Mouse (Mus musculus) adrenal gland, postnatal 14 days (tissue): Measurements from ENCODE around the gene Aes. TPM values are rescaled to one million over a fixed set of nuclear protein-coding genes. Genes with fewer than 3 reads are reported as not detected.

Experiments
- DNase-seq: peaks from one replicate; pipeline ENCODE4 v3.0.0; 2021; ENCODE audit warnings: mixed read lengths
- total RNA-seq: library from RNA; stranded (reverse); gene quantifications from 2 replicates; pipeline ENCODE4 v1.2.3, GENCODE M21; 2021

Aes gene
- total RNA-seq, 1 experiment from 2014 or later = 698 TPM

GRCm38 (mm10) chr10:81568381-81569191, 9.3 kb downstream of the Aes start:
- peak; percentile 87 for DNase-seq

GRCm38 (mm10) chr10:81569507-81570237, 10.4 kb downstream of the Aes start:
- no peak for DNase-seq

DNA sequence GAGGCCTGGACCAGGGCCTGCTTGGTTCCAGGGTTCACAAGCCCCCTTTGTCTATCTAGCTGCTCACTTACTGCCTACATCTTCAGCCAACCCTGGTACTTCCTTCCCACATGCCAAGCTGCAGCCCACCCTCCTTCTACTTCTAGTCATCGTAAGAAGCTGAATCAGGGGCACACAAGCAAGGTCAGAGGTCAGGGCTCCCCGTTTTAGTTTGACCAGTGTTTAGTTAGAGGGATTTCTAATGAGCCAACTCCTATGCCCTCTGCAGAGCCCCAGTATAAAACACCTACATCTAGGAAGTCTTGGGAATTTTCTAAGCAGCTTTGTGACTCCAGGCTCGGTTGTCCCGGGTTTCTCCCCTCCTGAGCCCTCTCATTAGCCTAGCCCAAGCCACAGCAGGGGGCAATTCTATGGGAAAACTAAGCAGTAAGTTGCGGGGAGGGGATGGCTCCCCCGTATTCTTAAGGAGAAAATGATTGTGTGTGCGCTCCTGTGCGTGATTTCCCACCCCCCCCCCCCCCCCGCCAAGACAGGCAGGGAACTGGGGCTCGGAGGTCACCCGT, 11.0 kb downstream of the Aes start:
- DNase-seq = no peak

- peak; percentile 94 for DNase-seq
These were observed 11.7 kb downstream of the Aes start for GRCm38 (mm10) chr10:81570831-81571500.

- peak; percentile 99 for DNase-seq
These were observed 12.2 kb downstream of the Aes start for GRCm38 (mm10) chr10:81571501-81571876.

DNA sequence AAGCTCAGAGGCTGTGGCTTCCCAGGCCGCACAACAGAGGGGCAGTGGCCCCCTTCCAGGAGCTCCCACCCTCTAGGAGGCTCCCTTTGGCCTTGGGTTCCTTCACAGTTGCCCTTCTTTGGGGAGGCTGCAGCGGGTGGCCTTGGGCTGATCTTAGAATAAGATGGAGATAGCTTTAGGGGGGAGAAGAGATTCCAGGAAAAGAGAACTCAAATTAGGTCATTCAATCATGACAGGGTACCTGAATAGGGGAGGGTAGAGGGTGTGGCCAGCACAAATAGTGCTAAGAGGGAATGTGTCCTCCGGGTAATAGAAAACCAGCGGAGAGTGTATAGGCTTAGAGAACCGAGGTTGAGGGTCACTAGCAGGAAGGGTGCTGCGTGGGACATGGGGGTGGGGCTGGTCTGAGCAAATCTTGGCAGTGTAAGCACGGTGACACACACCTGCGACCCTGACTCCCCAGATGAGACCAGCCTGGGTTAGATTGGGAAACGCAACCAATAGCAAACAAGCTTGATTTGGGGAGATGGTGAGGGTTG, 12.9 kb downstream of the Aes start:
- peak; percentile 43 for DNase-seq

- DNase-seq = no peak
These were observed 13.7 kb downstream of the Aes start for GRCm38 (mm10) chr10:81572975-81573374.

DNA sequence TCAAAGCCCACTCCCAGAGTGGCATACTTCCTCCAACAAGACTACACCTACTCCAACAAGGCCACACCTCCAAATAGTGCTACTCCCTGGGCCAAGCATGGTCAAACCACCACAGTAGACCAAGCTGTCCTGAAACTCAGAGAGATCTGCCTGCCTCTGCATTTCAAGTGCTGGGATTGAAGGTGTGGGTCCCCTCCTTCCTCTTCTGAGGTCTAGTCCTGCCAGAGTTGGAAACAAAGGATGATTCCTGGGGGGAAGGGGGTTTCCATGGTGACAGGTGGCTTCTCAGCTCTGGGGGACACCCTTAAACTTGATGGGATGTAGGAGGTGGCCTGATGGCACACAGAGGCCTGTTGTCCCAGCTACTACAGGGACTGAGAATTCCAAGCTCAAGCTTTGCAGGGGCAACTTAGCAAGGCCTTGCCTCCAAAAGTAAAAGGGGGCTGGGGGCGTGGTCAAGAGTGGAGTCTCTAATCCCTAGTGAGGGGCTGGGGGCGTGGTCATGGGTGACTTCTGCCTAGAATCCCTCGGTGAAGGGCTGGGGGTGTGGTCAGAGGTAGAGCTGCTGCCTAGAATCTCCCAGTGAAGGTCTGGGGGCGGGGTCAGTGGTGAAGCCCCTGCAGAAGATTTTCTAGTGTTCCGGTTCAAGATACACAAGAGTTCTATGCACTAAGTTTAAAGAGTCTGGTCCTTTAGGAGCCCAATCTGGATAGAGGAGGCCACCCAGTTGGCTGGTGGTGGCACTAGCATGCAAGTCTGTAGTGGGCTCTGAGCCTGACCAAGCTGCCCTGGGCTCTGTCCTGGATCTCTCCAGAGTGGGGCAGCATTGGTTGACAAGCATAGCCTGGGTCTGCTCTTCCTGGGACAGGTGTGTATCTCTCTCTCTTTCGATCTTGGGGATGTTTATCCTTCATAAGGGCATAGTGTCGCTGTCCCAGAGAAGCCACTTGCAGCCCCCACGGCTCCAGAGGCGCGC, 15.1 kb downstream of the Aes start, which contains the start of gene Tle2:
Tle2 (plus strand) TSS at position 481 of the 976 bp plus-strand sequence.
- no peak for DNase-seq

DNA sequence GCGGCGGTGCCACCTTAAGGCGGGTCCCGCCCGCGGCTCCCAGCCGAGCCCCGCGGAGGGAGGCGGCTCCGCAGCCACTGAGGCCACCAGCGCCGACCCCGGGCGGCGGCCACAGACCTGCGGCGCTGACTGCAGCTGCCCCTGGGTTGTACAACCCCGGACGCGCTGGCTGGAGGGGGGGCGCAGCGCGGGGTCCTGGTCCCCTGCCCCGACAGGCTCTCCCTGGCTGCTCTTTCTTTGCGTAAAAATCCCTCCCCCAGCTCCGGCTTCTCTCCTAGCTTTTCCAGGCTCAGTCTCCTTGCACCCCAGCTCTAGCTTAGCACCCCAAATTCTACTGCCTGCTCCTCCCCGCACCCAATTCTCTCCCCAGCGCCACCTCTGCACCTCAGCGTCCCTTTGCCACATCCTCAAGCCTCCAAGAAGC, 15.9 kb downstream of the Aes start:
- peak; percentile 52 for DNase-seq

- DNase-seq = no peak
These were observed 16.4 kb downstream of the Aes start for GRCm38 (mm10) chr10:81575695-81576094.

DNA sequence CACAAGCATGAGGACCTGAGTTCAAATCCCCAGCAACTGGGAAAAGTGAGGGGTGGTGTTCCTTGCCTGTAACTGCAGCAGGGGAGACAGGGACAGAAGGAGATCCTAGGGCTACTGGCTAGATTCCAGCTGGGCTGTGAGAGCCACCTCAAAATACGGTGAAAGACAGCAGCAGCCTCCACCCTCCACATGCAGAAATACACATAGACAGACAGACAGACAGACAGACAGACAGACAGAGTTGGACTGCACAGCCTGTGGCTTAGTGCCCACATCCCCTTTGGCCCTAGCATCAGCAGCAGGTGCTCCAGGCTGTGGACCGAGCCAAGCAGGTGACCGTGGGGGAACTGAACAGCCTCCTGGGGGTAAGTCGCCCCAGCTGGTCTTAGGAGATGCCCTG, 20.7 kb downstream of the Aes start:
- DNase-seq = no peak

GRCm38 (mm10) chr10:81580441-81581070, 21.3 kb downstream of the Aes start:
- DNase-seq = no peak

DNA sequence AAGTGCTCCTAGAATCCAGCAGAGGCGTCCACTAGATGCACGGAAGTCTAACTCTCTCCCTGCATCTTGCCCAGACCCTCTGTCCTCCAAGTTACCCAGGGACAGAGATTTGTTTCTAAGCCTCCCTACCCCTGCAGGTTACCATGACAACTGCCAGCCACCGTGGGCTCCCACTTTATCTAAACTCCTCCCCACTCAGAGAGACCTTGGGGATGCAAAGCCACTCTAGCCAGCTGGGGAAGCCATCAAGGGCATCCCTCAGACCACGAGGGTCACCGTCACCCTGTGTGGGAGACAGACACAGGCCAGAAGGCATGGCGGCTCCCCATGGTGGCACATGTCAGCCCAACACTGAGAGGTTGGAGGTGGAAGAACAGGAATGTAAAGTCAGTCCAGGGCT, 24.1 kb downstream of the Aes start:
- peak; percentile 65 for DNase-seq

- DNase-seq = no peak
These were observed 29.5 kb downstream of the Aes start for GRCm38 (mm10) chr10:81588739-81589138.

DNA sequence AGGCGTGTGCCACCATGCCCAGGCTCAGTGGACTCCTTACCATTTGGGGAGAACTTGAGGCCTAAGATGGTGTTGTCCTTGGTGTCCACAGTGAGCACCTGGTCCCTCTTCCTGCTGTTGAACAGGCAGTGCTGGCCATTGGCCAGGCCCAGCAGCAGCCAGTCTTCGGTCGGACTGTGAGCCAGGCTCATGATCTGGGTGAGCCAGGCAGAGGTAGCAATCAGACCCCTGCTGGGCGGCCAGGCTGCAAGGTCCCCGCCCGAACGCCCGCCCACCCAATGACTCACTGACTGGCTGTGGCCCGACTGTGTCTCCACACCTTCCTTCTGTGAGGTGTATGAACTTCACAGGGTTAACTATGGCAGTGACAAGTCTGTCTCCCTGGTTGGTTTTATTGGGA, 32.6 kb downstream of the Aes start:
- DNase-seq = no peak

DNA sequence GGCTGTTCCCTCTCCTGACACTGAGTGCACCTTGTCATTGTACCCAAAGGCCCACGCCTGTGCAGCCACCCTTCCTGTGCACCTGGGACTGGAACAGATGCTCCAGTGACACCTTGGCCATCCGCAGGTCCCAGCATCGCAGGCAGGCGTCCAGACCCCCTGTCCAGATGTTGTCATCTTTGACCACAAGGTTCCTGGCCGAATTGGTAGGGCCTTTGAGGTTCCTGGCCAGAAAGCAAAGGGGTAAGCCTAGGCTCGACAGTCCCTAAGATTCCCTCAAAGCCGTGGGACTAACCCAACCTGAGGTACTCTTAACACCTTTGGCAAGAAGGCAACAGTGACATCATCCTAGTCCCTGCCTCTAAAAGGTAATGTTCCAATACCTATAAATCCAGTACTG, 33.3 kb downstream of the Aes start:
- DNase-seq = no peak

- no peak for DNase-seq
These were observed 33.9 kb downstream of the Aes start for GRCm38 (mm10) chr10:81593223-81593622.

DNA sequence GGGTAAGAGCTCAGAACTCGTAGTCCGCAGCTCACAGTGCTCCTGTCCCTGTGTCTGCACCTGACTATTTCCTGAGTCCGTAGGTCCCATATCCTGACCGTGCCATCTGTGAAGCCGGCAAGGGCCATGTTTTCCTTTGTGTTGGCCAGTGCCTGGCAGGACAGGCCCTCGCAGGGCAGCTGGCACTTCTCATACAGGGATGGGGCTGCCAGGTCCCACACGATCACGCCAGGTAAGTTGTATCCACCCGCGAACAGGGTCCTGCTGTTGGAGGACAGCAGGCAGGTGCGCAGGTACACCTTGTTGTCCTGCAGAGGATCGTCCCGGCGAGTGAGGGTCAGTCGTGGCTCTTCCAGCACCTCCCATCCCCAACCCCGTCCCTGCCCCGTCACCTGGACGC, 34.6 kb downstream of the Aes start:
- no peak for DNase-seq

DNA sequence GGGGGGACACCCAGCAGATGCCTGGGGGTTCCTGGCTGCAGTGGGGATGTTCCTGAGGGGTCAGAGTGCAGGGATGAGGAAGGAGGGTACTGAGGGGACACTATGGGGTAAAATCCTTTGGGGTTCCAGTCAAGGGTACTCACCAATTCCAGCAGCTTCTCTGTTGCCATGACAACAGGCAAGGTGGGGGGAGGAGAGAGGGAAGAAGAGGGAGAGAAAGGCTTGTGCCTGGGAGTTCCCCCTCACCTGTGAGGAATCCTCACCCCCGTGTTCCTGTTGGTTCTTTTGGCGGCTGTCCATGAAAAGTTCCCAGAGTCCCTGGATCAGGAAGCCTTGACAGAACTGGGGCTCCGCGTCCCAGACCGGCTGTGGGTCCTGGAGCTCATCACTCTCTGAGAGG, 36.3 kb downstream of the Aes start:
- DNase-seq = no peak

- DNase-seq = peak; percentile 70
These were observed 37.3 kb downstream of the Aes start for GRCm38 (mm10) chr10:81596611-81597010.
